Mouse (Mus musculus) monocyte, adult 2 months (primary cell): ENCODE data around the gene Git2.

Experiments used
- DNase-seq, 2 experiments: peaks; one replicate each; pipeline ENCODE4 v3.0.0; 2022; ENCODE audit warnings: low spot score in 2 of 2, low read depth in 1 of 2

The Git2 gene

GRCm38 (mm10) chr5:114797253-114797652, 21.9 kb upstream of the Git2 start:
- DNase-seq: no peak

GRCm38 (mm10) chr5:114796299-114797012, 21.1 kb upstream of the Git2 start:
- DNase-seq: no peak

DNA sequence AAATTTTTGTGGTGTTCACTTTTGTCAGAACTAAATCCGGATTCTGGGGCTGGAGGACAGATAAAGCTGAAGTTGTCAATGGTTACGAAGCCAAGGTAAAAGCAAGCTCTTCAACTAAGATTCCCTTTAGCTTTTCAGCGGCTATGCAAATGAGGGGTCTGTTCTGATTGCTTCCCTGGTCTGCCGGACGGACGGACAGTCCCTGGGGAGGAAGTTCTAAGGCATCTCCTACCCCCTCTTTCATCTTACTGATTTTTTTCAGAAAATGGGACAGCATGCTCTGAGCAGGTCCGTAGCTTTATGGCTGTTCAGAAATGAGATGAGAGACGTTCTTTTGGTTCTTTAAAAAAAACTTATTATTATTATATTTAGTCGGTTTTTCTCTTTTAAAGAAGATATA, 20.3 kb upstream of the Git2 start:
- DNase-seq: no peak

GRCm38 (mm10) chr5:114795231-114795630, 19.9 kb upstream of the Git2 start:
- no peak for DNase-seq

GRCm38 (mm10) chr5:114794609-114795008, 19.3 kb upstream of the Git2 start:
- DNase-seq: no peak

DNA sequence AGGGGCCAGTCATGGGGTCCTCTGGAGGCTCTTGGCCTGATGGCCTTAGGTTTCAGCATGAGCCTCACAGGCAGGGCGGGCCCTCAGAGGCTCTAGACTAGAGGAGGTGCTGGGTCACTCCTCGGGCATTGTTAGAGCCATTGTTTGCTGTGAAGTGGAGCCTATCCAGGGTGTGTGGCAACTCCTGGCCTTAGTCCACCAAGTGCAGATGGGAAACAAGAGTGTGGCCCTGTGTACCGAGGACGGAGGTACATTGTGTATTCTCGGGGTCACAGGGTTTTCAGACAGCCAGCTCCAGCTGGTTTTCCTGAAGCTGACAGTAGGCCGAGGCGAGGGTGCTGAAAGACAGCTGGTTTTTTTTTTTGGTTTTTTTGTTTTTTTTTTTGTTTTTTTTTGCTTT, 18.0 kb upstream of the Git2 start:
- DNase-seq: no peak

DNA sequence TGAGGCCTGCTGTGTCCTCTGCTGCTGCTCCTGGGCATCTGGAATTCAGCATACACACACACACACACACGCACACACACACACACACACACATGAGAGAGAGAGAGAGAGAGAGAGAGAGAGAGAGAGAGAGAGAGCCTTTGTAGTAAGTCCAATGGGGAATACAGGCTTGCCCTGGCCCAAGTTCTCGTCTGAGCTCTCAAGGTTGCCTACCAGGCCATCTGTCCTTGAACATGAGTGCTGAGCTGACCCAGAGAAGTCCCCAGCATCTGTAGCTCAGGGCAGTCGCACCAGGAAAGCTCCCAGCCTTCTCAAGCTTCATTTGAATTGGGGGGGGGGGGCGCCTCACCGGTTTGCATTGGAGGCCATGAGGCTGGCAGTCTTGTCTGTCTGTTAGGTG, 9.9 kb upstream of the Git2 start:
- DNase-seq: no peak

DNA sequence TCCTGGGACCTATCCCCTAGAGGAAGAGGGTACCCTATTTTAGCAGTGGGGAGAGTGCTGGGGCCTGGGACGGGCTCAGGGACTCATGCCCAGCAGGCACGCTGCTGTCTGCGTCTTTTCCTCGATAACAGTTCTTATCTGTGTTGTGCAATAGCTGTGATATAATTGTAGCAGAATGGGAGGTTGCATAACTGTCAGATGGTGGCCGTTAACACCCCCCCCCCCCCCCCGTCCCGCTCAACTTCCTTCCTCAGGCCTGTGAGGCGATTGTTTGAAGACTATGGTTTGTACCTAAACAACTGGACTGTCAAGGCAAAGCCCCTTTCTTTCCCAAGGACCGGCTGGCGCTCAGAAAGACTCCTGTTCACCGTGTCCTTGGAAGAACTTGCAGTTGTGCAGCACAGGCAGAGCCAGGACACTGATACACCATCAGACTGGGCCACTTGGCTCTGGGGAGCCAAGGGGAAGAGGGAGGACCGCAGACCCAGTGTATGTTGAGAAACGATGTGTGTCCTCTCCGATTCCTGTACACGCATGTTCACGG, 9.4 kb upstream of the Git2 start:
- DNase-seq: no peak

DNA sequence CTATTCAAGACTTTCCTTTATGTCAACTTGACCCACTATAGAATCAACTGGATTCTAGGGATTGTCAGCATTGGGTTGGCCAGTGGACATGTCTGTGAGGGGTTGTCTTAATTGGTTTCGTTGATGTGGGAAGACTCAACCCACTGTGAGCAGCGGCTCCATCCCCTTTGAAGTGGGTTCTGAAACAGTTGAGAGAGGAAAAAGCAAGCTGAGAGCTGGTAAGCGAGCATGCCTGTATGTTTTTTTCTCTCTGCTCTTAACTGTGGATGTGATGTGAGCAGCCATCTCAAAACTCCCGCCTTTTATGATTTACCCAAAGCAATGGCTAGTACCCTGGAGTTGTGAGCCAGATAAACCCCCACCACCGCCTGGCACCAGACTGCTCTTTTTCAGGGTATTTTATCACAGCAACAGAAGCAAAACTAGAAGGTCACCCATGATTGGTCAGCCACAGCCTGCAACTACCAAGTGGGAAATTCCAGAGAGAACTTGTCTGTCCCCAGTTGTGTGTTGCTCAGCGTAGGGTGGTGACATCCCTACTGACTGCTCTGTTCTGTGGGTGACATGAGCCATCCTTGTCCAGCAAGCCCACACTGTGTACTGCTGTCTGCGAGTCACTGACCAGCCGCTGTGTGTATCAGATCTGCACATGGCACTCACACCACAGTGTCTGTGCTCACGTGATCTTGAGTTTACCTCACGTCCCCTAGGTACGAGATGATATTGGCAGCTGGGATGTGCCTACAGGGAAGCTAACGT, 8.3 kb upstream of the Git2 start:
- DNase-seq: peak in 1 of 2 experiments; percentile 32

- DNase-seq: no peak
Measured at GRCm38 (mm10) chr5:114782991-114783390, 7.7 kb upstream of the Git2 start.

GRCm38 (mm10) chr5:114780912-114781311, 5.6 kb upstream of the Git2 start:
- no peak for DNase-seq

- no peak for DNase-seq
Measured at GRCm38 (mm10) chr5:114779956-114780489, 4.7 kb upstream of the Git2 start.

DNA sequence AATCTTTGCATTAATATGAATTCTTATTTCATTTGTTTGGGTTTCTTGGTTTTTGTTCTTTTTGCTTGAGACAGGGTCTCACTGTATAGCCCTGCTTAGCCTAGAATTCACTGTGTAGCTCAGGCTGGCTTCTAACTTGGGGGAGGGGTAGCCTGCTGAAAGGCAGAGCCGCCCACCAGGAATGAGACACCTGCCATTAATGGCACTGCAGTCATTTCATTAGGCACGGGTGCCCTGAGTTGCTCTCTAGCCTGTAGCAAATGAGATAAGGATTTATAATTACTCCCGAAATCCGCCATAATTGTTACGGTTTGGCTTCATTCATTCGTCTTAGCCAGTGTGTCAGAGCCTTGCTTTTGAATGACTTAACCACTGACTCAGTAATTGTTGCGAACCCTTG, 857 bp upstream of the Git2 start:
- no peak for DNase-seq

DNA sequence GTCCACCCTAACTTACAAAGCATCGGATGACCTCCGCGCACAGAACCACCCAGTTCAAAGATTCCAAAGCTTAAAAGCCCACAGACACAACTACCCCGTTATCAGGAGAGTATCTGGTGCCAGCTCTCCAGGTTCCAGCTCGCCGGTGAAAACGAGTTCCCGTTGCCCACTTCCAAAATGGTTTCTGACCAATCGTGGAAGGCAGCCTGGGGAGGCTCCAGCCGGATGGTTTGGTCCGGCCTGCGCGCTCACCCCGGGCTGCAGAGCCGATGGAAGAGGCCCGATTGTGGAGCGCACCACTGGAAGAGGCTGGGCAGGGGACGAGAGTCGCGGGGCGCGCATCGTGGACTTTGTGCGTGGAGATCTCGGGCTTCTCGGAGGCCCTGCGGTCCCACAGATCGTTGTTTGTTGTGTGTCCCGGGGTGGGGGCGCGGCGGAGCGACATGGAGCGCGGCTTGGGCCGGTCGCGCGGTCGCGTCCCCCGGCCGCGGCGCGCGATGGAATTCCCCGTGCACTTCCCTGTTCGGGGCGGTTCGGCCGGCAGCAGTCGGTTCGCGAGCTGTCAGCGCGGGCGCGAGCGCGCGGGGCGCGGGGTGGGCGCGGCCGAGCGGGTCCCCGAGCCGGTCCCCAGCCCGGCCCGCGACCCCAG, 790 bp downstream of the Git2 start, which contains the start of gene Ankrd13a:
Gene Ankrd13a (plus strand): TSS at position 275 of the 649 bp plus-strand sequence.
- DNase-seq: peak; percentile 80 to 84

DNA sequence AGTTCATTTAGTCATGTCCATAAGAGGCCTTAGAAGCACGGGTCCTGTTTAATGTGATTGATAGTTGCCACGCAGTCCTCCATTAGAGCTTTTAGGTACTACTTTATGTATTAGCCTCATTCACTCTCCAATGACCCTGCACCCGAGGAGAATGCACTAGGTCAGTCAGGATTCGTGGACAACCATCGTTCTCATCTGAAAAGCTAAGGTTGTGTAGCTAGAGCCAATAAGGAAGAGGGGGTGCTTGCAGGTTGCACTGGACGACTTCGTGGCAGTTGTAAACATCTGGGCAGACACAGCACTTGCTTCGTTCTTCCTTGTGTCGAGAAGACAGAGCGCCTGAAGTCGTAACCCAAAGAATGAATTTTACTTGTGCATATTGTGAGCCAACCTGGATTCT, 1.5 kb downstream of the Git2 start:
- no peak for DNase-seq

DNA sequence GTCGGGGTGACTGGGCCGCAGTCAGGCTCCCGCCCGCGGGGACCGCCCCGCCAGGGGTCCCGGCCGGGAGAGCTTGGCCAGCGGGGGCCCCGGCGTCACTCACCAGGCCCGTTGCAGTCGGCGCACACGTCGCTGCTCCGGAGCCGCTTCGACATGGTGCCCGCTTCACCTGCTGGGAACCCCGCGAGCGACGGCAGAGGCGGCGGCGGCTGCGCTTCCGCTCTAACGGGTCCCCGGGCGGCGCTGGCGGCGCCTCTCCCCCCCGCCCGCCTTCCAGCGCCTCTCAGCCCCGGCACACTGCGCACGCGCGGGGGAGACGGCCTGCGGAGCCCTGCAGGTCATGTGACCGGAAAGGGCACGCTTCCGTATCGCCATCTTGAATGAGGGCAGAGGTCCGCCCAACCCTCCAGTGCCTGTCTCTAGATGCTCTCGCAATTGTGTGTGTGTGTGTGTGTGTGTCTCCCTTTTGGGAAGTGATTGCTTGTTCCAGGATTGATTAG, 2.1 kb downstream of the Git2 start:
- DNase-seq: peak; percentile 90 to 92

DNA sequence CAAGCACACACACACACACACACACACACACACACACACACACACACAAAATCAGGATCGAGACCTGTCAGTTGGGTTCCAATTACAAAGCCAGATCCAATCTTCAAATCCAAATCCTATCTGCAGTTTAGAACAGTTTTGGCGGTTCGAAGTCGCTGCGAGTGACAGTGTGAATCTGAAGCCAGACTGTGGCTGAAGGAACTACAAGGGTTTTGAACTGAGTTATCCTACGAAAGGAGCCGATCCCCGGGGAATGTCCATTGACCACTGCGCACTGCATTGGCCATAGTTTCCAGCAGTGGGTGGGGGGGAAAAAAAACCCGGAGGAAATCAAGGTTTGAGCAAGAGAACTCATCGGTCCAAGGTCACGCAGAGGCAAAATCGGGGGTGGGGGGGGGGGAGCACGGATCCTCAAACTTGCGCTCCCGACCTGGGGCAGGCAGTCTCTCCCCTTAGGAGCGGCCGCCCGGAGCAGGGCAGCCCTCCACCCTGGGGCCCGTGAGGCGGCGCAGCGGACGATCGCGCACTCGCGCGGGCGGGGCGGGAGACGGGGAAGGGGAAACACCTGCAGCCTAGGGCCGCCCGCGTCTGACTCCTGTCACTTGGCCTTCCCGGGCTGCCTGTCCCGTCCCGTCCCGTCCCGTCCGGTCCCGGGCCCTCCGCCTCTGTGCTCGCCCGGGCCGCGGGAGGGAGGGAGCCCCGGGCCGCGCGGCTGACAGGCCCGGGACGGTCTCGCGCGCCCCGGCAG, 2.7 kb downstream of the Git2 start:
- DNase-seq: peak in 1 of 2 experiments; percentile 31

DNA sequence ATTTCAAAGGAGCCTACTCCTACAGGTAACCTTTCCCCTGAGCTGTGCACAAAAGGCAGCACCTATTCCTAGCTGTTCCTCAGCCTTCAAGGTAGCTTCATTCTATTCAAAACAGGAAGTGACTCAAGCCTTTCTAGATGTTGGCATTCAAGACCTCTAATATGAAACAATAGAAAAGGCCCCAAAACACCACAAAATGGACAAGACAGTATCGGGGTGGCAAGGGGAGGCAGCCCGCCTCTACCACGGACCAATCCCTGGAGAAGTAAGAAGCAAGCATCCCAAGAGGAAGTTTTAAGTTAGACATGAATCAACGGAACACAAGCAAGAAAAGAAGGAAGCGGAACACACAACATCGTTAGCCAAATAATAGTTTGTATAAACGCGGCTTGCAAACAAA, 3.5 kb downstream of the Git2 start:
- no peak for DNase-seq

- DNase-seq: no peak
Measured at GRCm38 (mm10) chr5:114769786-114770185, 5.5 kb downstream of the Git2 start.

- DNase-seq: no peak
Measured at GRCm38 (mm10) chr5:114767185-114767584, 8.1 kb downstream of the Git2 start.

GRCm38 (mm10) chr5:114766686-114767085, 8.6 kb downstream of the Git2 start:
- no peak for DNase-seq
